Mouse (Mus musculus): Measurements from ENCODE around the gene Myoc. TPM values are rescaled to one million over a fixed set of nuclear protein-coding genes. Genes with fewer than 3 reads are reported as not detected.

Gene Myoc
- polyA plus RNA-seq, 1 experiment from 2014 or later, result 0.18 TPM

GRCm38 (mm10) chr1:162697866-162698265 lies 58.9 kb downstream of the Myoc start:
- 94% methylated on average over 6 of the region's 6 CpGs for WGBS
- ATAC-seq, result no peak

More at GRCm38 (mm10) chr1:162697866-162698265, 58.9 kb downstream of the Myoc start:
- Histone ChIP-seq H3K9ac (ENCODE audit: low read depth, low read length) (no peak overlapping the region), H3K4me3 (ENCODE audit: low read length) (no peak overlapping the region), H3K27me3 (replicated peaks; ENCODE audit: control insufficient read depth, insufficient read depth, low read length) (no peaks in the 10 kb centered on the region), H3K9me3 (ENCODE audit: control insufficient read depth, low read length) (no peaks in the 10 kb centered on the region), H3K4me2 (ENCODE audit: low read depth, low read length) (no peak overlapping the region), H3K36me3 (ENCODE audit: control insufficient read depth, insufficient read depth, low read length) (peaks cover 16% of the 10 kb centered on the region), H3K27ac (ENCODE audit: low read length) (no peak overlapping the region), H3K4me1 (ENCODE audit: control insufficient read depth, insufficient read depth, low read length) (no peaks in the 10 kb centered on the region; the same call in 1 of the 2 replicates)

Small RNA genes within 50 kb of the gene (microRNA-seq; reads per million reads assigned to microRNA genes)
- 0.68 reads per million for gene Gm27616

Other genes with a start within 250 kb of the Myoc start
- 4.7 and 5.2 TPM in 2 replicates for gene Dnm3, start 161.1 kb upstream of the Myoc start, polyA plus RNA-seq (2015; fragmentation: Nextera tagmentation; extraction: Ambion mirVana)
- gene Mettl13, start 90.6 kb upstream of the Myoc start, polyA plus RNA-seq (2015; fragmentation: Nextera tagmentation; extraction: Ambion mirVana), result 17.8 and 18.5 TPM in 2 replicates
- gene Vamp4, start 68.6 kb upstream of the Myoc start, polyA plus RNA-seq (2015; fragmentation: Nextera tagmentation; extraction: Ambion mirVana), result 43.5 and 46.4 TPM in 2 replicates
- gene Myocos, start 19.1 kb downstream of the Myoc start, polyA plus RNA-seq (2015; fragmentation: Nextera tagmentation; extraction: Ambion mirVana), result not detected in 2 replicates
- 87.1 and 112 TPM in 2 replicates for gene Prrc2c, start 101.4 kb downstream of the Myoc start, polyA plus RNA-seq (2015; fragmentation: Nextera tagmentation; extraction: Ambion mirVana)
- 11.7 and 13.0 TPM in 2 replicates for gene Fmo4, start 174.8 kb downstream of the Myoc start, polyA plus RNA-seq (2015; fragmentation: Nextera tagmentation; extraction: Ambion mirVana)
- 12.8 and 14.6 TPM in 2 replicates for gene Fmo1, start 227.5 kb downstream of the Myoc start, polyA plus RNA-seq (2015; fragmentation: Nextera tagmentation; extraction: Ambion mirVana)

Data from intestine, embryonic 16.5 days (tissue).